Mouse (Mus musculus) heart, embryonic 16.5 days (tissue): ENCODE results near the gene Sec24d. TPM values are rescaled to one million over a fixed set of nuclear protein-coding genes. Genes with fewer than 3 reads are reported as not detected.

Source experiments
- ATAC-seq: fragments of 200-750 bp; cut with Nextera tagmentation; replicated peaks from 2 replicates; pipeline ENCODE4 v1.8.0; 2017; ENCODE audit warnings: moderate number of reproducible peaks; ENCODE audit not compliant: insufficient read depth, low FRiP score; ENCODE audit errors: extremely low read depth
- H3K27ac ChIP-seq: fragments of 300-500 bp; sonication (generic); 2 replicates; pipeline ENCODE4 v1.5.1; 2014; ENCODE audit warnings: mild to moderate bottlenecking, low read length, control low read depth, moderate library complexity
- H3K27me3 ChIP-seq: fragments of 300-500 bp; sonication (generic); 2 replicates; pipeline ENCODE4 v1.6.1; 2014; ENCODE audit warnings: low read length, mixed read lengths; ENCODE audit not compliant: control insufficient read depth, insufficient read depth
- H3K36me3 ChIP-seq: fragments of 300-500 bp; sonication (generic); 2 replicates; pipeline ENCODE4 v1.6.1; 2014; ENCODE audit not compliant: control insufficient read depth, insufficient read depth
- H3K4me1 ChIP-seq: fragments of 300-500 bp; sonication (generic); 2 replicates; pipeline ENCODE4 v1.6.1; 2014; ENCODE audit warnings: low read length, mixed read lengths; ENCODE audit not compliant: control insufficient read depth, insufficient read depth
- H3K4me2 ChIP-seq: fragments of 300-500 bp; sonication (generic); 2 replicates; pipeline ENCODE4 v1.6.1; 2014; ENCODE audit warnings: low read depth, mild to moderate bottlenecking, control low read depth, low read length
- H3K4me3 ChIP-seq: fragments of 300-500 bp; sonication (generic); 2 replicates; pipeline ENCODE4 v1.5.1; 2014; ENCODE audit warnings: mild to moderate bottlenecking, control low read depth, low read length
- H3K9ac ChIP-seq: fragments of 300-500 bp; sonication (generic); 2 replicates; pipeline ENCODE4 v1.6.1; 2014; ENCODE audit warnings: low read length, control low read depth
- H3K9me3 ChIP-seq: fragments of 300-500 bp; sonication (generic); replicated peaks from 2 replicates; pipeline ENCODE4 v1.6.1; 2016; ENCODE audit warnings: low read length; ENCODE audit not compliant: control insufficient read depth
- WGBS: fragments of 180-500 bp; shearing (Covaris S2); extraction: QIAGEN DNeasy Blood & Tissue Kit; methylation state at CpG from one replicate; pipeline ENCODE4 v1.1.7; 2014; 5-methylcytosine and 5-hydroxymethylcytosine counted together
- polyA plus RNA-seq: library from polyadenylated mRNA; unstranded; fragments of >200 nt; fragmentation: Nextera tagmentation; extraction: Ambion mirVana; gene quantifications from 2 replicates; pipeline ENCODE4 v1.2.1, GENCODE M21; 2015

Sec24d gene
- polyA plus RNA-seq, 1 experiment from 2014 or later: 66.3 TPM

DNA sequence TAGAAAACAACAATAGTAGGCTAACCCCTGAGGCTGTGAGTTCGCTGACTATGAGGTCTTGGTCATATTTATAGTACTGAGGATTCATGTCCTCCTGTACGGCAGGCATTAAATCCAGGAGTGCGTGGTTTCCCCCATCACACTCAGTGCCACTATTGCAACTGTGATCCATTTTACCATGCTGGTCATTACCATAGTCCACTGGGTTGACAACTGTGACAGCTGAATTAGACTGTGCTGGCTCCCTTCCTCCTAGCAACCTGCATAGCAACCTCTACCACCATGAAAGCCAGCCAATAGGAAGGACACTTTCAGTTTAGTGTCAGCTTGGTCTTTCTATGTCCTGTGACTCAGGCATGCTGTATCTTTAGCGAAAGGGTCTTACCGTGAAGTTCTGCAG lies 17.0 kb downstream of the Sec24d start:
- Histone ChIP-seq H3K27ac (no peak overlapping the region), H3K9ac (no peak overlapping the region), H3K4me1 (peaks cover 4% of the 10 kb centered on the region; the same call in 1 of the 2 replicates), H3K4me2 (no peak overlapping the region), H3K4me3 (no peak overlapping the region), H3K36me3 (peaks cover 33% of the 10 kb centered on the region), H3K27me3 (no peaks in the 10 kb centered on the region), H3K9me3 (no peaks in the 10 kb centered on the region)
- ATAC-seq: no peak
- WGBS: 96% methylated on average over 5 of the region's 5 CpGs

DNA sequence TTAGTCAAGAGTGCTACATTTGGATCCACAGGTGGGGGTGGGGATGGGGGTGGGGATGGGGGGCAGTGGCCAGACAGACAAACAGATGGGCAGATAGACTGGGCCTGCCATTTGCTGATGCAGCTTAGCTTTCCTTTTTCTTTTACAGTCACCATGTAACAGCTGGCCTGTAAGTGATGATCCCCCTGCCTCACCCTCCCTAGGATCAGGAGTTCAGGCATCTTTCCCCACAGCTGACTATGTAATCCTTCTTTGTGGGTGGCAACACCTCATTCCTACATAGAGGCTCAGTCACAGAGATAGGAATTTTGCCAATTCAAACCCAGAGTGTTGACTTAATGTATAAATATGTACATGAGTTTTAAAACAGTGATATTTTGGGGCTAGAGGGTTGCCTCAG lies 18.4 kb downstream of the Sec24d start:
- Histone ChIP-seq H3K9me3 (no peaks in the 10 kb centered on the region), H3K4me3 (no peak overlapping the region), H3K4me2 (no peak overlapping the region), H3K4me1 (peaks cover 4% of the 10 kb centered on the region; the same call in 1 of the 2 replicates), H3K36me3 (peaks cover 24% of the 10 kb centered on the region), H3K27me3 (no peaks in the 10 kb centered on the region), H3K27ac (no peak overlapping the region), H3K9ac (no peak overlapping the region)
- no peak for ATAC-seq

DNA sequence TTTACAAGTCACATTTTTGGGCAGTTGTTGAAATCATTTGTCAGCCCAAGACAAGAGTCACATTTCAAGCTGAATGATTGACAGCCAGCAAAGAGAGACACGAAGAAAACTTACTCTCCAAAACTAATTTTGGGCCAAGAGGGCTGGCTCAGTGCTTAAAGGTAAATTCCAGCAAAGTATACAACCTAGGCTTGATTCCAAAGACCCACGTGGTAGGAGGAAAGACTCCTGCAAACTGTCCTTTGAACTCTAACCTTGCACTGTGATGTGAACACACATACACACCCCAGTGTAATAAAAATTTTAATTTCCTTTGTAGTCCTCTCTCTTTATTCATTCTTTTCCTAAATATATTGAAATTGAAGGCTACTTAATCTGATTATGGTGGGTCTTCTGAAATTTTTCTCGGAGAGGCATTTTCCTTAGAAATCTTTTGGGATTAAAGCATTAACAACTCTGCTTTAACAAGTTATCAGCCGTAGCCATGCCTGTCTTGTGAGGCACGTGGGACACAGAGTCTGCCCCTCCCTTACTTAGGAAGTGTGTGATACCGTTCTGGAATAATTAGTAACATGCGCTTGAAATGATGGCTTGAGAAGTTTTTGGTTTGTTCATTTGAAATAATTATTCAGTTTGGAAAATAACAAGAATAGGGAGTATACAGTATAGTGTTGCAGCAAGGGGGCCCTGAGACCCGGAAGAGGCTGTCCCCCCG lies 21.8 kb downstream of the Sec24d start:
- H3K27ac ChIP-seq: no peak overlapping the region
- H3K27me3 ChIP-seq: no peaks in the 10 kb centered on the region
- no peak overlapping the region for H3K4me3 ChIP-seq
- no peak overlapping the region for H3K4me2 ChIP-seq
- WGBS: 30% methylated on average over 9 of the region's 9 CpGs
- peaks cover 24% of the 10 kb centered on the region for H3K36me3 ChIP-seq
- H3K9me3 ChIP-seq: no peaks in the 10 kb centered on the region
- H3K9ac ChIP-seq: no peak overlapping the region
- H3K4me1 ChIP-seq: no peaks in the 10 kb centered on the region
- ATAC-seq: no peak

DNA sequence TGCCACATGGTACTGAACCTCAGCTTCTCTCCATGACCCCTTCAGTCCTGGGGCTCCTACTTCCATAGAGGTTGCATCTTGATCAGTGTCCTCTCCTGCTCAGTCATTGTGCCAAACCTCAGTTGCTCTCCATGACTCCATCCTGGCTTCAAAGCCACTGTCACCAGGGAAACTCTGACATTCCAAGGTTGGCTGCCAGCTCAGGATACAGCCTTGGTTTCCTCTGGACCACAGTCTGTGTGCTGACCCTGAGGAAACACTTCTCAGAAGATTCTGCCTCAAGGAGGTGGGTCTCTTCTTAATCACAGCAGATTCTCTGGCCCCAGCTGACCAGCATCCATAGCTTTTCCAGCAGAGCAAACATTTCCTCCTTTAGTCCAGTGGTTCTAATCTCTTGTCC lies 24.4 kb downstream of the Sec24d start:
- H3K4me2 ChIP-seq: no peak overlapping the region
- no peaks in the 10 kb centered on the region for H3K27me3 ChIP-seq
- no peak overlapping the region for H3K4me3 ChIP-seq
- no peak for ATAC-seq
- peaks cover 5% of the 10 kb centered on the region; the same call in 1 of the 2 replicates for H3K4me1 ChIP-seq
- H3K9ac ChIP-seq: no peak overlapping the region
- peaks cover 36% of the 10 kb centered on the region for H3K36me3 ChIP-seq
- no peak overlapping the region for H3K27ac ChIP-seq
- H3K9me3 ChIP-seq: no peaks in the 10 kb centered on the region

DNA sequence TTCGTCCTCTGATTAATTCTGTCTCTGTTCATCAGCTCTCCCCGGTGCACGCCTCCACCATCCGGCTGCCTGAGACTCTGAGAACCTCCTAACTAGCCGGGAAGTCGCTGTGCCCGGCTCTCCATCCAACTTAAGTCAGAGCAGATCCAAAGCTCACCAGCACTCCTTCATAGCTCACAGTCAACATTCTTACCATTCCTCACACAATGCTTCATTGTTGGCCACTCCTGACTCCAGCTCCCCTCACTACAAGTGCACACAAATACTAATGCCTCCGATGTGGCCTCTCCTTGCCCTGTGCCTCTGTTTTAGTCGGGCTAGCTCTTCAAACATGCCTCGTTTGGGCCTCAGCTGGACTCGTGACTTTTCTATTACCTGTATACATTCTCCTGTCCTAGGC lies 29.4 kb downstream of the Sec24d start:
- H3K4me2 ChIP-seq: no peak overlapping the region
- no peak overlapping the region for H3K4me3 ChIP-seq
- 40% methylated on average over 11 of the region's 11 CpGs for WGBS
- ATAC-seq: peak; percentile 76
- H3K27ac ChIP-seq: peak overlapping the region; percentile 12; the same call in 1 of the 2 replicates
- H3K36me3 ChIP-seq: peaks cover 42% of the 10 kb centered on the region
- H3K9ac ChIP-seq: 0 out of 2 replicates have a peak overlapping the region, but pooled peaks have one; percentile 16
- H3K4me1 ChIP-seq: peaks cover 11% of the 10 kb centered on the region
- no peaks in the 10 kb centered on the region for H3K27me3 ChIP-seq
- H3K9me3 ChIP-seq: no peaks in the 10 kb centered on the region

DNA sequence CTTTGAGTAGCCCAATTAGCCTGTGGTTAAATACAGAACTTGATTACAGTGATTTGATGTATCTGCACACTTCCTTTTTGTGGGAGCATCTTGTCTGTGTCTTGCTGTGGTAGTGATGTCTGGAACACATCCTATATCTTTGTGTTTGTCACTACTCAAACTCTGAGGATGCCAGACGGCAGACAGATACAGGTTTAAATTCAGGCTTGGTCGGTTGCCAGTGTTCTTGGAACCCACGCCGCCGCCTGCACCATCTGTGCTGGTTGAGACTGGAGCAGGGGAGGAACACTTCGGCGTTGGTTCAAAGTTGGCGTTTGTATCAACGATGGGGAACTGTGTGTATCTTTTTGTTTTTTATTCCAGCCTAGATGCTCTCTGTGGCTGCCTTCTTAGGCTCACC lies 31.0 kb downstream of the Sec24d start:
- H3K36me3 ChIP-seq: peaks cover 49% of the 10 kb centered on the region
- peaks cover 11% of the 10 kb centered on the region for H3K4me1 ChIP-seq
- no peak overlapping the region for H3K9ac ChIP-seq
- no peak for ATAC-seq
- no peaks in the 10 kb centered on the region for H3K27me3 ChIP-seq
- H3K4me3 ChIP-seq: no peak overlapping the region
- no peak overlapping the region for H3K4me2 ChIP-seq
- WGBS: 73% methylated on average over 9 of the region's 9 CpGs
- no peak overlapping the region for H3K27ac ChIP-seq
- H3K9me3 ChIP-seq: no peaks in the 10 kb centered on the region

DNA sequence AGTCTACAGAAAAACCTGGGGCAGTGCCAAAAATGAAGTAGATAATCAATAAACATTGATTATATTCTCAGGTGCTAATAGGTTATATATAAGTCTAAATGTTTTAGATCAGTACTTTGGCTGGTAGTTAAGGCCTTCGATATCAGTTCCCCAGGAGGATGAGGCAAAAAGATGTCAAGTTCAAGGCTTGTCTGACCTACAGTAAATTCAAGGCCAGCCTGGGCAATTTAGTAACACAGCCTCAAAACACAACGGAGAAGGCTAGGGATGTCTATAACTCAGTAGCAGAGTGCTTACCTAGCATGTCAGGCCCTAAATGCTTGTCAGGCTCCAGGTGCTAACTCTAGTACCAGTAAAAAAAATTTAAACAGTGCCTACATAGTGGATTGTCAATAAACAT lies 34.3 kb downstream of the Sec24d start:
- Histone ChIP-seq H3K4me3 (no peak overlapping the region), H3K27me3 (no peaks in the 10 kb centered on the region), H3K9me3 (no peaks in the 10 kb centered on the region), H3K4me1 (peaks cover 6% of the 10 kb centered on the region), H3K9ac (no peak overlapping the region), H3K4me2 (no peak overlapping the region), H3K27ac (no peak overlapping the region), H3K36me3 (peaks cover 36% of the 10 kb centered on the region)
- ATAC-seq: no peak
- 92% methylated on average over 2 of the region's 2 CpGs for WGBS

DNA sequence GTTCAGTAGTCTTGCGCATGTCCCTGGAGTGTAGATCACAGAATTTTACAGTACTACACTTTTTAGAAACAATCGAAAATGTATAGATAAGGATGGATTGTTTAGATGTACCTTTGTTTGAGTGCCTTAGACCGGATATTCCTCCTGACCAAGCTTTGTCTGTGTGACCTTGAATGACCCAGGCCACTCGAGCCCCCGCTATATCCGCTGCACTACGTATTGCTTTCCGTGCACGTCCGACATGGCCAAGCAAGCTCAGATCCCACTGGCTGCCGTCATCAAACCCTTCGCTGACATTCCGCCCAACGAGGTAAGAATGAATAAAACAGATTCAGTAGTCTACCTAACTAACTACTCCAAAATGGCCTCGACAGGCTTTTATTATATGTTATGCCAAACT lies 38.4 kb downstream of the Sec24d start:
- no peak overlapping the region for H3K4me3 ChIP-seq
- no peaks in the 10 kb centered on the region for H3K9me3 ChIP-seq
- no peak for ATAC-seq
- H3K9ac ChIP-seq: no peak overlapping the region
- no peaks in the 10 kb centered on the region for H3K27me3 ChIP-seq
- no peaks in the 10 kb centered on the region for H3K4me1 ChIP-seq
- 90% methylated on average over 15 of the region's 15 CpGs for WGBS
- H3K27ac ChIP-seq: no peak overlapping the region
- peaks cover 44% of the 10 kb centered on the region for H3K36me3 ChIP-seq
- H3K4me2 ChIP-seq: no peak overlapping the region

DNA sequence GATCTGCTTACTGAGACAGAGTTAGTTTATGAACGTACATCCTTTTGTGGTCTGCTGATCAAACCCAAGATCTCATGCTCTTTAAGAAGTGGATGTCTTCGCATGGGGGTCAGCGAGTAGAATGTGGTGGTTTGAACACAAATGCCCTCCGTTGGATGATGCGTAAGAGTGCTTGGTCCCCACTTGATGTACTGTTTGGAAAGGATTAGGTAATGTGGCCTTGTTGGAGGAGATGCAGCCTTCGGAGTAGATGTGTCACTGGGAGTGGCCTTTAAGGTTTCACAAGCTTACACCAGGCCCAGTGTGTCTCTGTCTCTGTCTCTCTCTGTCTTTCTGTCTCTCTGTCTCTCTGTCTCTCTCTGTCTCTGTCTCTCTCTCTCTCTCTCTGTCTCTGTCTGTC lies 40.2 kb downstream of the Sec24d start:
- Histone ChIP-seq H3K27ac (no peak overlapping the region), H3K4me2 (no peak overlapping the region), H3K36me3 (peaks cover 30% of the 10 kb centered on the region), H3K4me1 (no peaks in the 10 kb centered on the region), H3K27me3 (no peaks in the 10 kb centered on the region), H3K9ac (no peak overlapping the region), H3K4me3 (no peak overlapping the region), H3K9me3 (no peaks in the 10 kb centered on the region)
- no peak for ATAC-seq
- 94% methylated on average over 6 of the region's 6 CpGs for WGBS
